Mouse (Mus musculus) small intestine, adult 2 months (tissue): Measurements from ENCODE around the gene Usf3. TPM values are rescaled to one million over a fixed set of nuclear protein-coding genes. Genes with fewer than 3 reads are reported as not detected.

Source experiments
- H3K27ac ChIP-seq: fragments of 200-500 bp; 2 replicates; pipeline ENCODE4 v1.5.1; 2012; ENCODE audit warnings: low read depth, low read length, control low read depth, inconsistent platforms; ENCODE audit not compliant: insufficient read depth
- H3K27me3 ChIP-seq: fragments of 200-500 bp; 2 replicates; pipeline ENCODE4 v1.6.1; 2012; ENCODE audit warnings: mild to moderate bottlenecking, moderate library complexity, low read length, inconsistent platforms; ENCODE audit not compliant: control insufficient read depth, insufficient read depth
- H3K36me3 ChIP-seq: fragments of 200-500 bp; 2 replicates; pipeline ENCODE4 v1.6.1; 2012; ENCODE audit warnings: mild to moderate bottlenecking, low read length, control low read depth, inconsistent platforms; ENCODE audit not compliant: control insufficient read depth, insufficient read depth
- H3K4me1 ChIP-seq: fragments of 200-500 bp; 2 replicates; pipeline ENCODE4 v1.6.1; 2012; ENCODE audit warnings: low read length, inconsistent platforms, mixed read lengths; ENCODE audit not compliant: control insufficient read depth, insufficient read depth, insufficient read length
- H3K4me3 ChIP-seq: fragments of 200-500 bp; 2 replicates; pipeline ENCODE4 v1.5.1; 2012; ENCODE audit warnings: low read depth, mild to moderate bottlenecking, control low read depth, inconsistent platforms, low read length, moderate library complexity
- CTCF ChIP-seq: fragments of 200-500 bp; IDR thresholded peaks from 2 replicates; pipeline ENCODE4 v1.5.1; 2012; ENCODE audit warnings: low read depth, mild to moderate bottlenecking, control low read depth, inconsistent platforms, low read length, moderate library complexity, mixed read lengths; ENCODE audit not compliant: insufficient replicate concordance, insufficient read length; ENCODE audit errors: extremely low read depth
- POLR2A ChIP-seq: fragments of 200-500 bp; IDR thresholded peaks from 2 replicates; pipeline ENCODE4 v1.6.1; 2012; ENCODE audit warnings: low read depth, mild to moderate bottlenecking, control low read depth, inconsistent platforms, low read length, moderate library complexity
- WGBS: fragments of 180-500 bp; shearing (Covaris S2); methylation state at CpG from one replicate; pipeline ENCODE4 v1.1.7; 2018; 5-methylcytosine and 5-hydroxymethylcytosine counted together
- polyA plus RNA-seq: library from polyadenylated mRNA; depleted of rRNA; stranded (reverse); fragments of >200 nt; gene quantifications from 2 replicates; pipeline ENCODE4 v1.2.3, GENCODE M21; 2012

The Usf3 gene
- polyA plus RNA-seq, 1 experiment = 6.7 TPM

- peaks cover 3% of the 10 kb centered on the region; the same call in 1 of the 2 replicates for H3K4me1 ChIP-seq
- H3K27ac ChIP-seq = no peak overlapping the region
- H3K27me3 ChIP-seq = no peaks in the 10 kb centered on the region
- TF ChIP-seq POLR2A (no peak), CTCF (no peak)
- 91% methylated on average over 4 of the region's 4 CpGs for WGBS
- no peak overlapping the region for H3K4me3 ChIP-seq
- H3K36me3 ChIP-seq = peaks cover 4% of the 10 kb centered on the region; the same call in 1 of the 2 replicates
Observed at GRCm38 (mm10) chr16:44187172-44187571, 14.1 kb downstream of the Usf3 start.

GRCm38 (mm10) chr16:44188766-44189165 is 15.7 kb downstream of the Usf3 start:
- Histone ChIP-seq H3K27me3 (no peaks in the 10 kb centered on the region), H3K4me3 (no peak overlapping the region), H3K4me1 (no peaks in the 10 kb centered on the region), H3K36me3 (peaks cover 4% of the 10 kb centered on the region; the same call in 1 of the 2 replicates), H3K27ac (no peak overlapping the region)
- WGBS = 89% methylated on average over 3 of the region's 3 CpGs
- TF ChIP-seq CTCF (peak; percentile 15; the same call in 1 of the 2 replicates), POLR2A (no peak)

GRCm38 (mm10) chr16:44190032-44190431 is 17.0 kb downstream of the Usf3 start:
- H3K27me3 ChIP-seq = no peaks in the 10 kb centered on the region
- peaks cover 4% of the 10 kb centered on the region; the same call in 1 of the 2 replicates for H3K36me3 ChIP-seq
- no peak overlapping the region for H3K4me3 ChIP-seq
- 0 out of 2 replicates have a peak, but pooled peaks cover 1% of the 10 kb centered on the region for H3K4me1 ChIP-seq
- H3K27ac ChIP-seq = no peak overlapping the region
- 76% methylated on average over 6 of the region's 6 CpGs for WGBS
- TF ChIP-seq CTCF = no peak
- TF ChIP-seq POLR2A = no peak

- H3K4me3 ChIP-seq = no peak overlapping the region
- no peaks in the 10 kb centered on the region for H3K27me3 ChIP-seq
- TF ChIP-seq CTCF (no peak), POLR2A (no peak)
- whole genome bisulfite sequencing = 97% methylated on average over 2 of the region's 2 CpGs
- 0 out of 2 replicates have a peak, but pooled peaks cover 1% of the 10 kb centered on the region for H3K4me1 ChIP-seq
- H3K27ac ChIP-seq = no peak overlapping the region
- H3K36me3 ChIP-seq = 0 out of 2 replicates have a peak, but pooled peaks cover 2% of the 10 kb centered on the region
Observed at GRCm38 (mm10) chr16:44190968-44191367, 17.9 kb downstream of the Usf3 start.

- no peaks in the 10 kb centered on the region for H3K27me3 ChIP-seq
- H3K36me3 ChIP-seq = peaks cover 23% of the 10 kb centered on the region
- 0 out of 2 replicates have a peak, but pooled peaks cover 3% of the 10 kb centered on the region for H3K4me1 ChIP-seq
- 85% methylated on average over 14 of the region's 14 CpGs for WGBS
- TF ChIP-seq POLR2A (no peak), CTCF (no peak)
- no peak overlapping the region for H3K27ac ChIP-seq
- H3K4me3 ChIP-seq = no peak overlapping the region
Observed at GRCm38 (mm10) chr16:44199066-44199703, 26.1 kb downstream of the Usf3 start.

- 92% methylated on average over 4 of the region's 4 CpGs for WGBS
- H3K27me3 ChIP-seq = no peaks in the 10 kb centered on the region
- H3K27ac ChIP-seq = no peak overlapping the region
- H3K36me3 ChIP-seq = peaks cover 27% of the 10 kb centered on the region
- TF ChIP-seq CTCF = no peak
- no peak for TF ChIP-seq POLR2A
- H3K4me3 ChIP-seq = no peak overlapping the region
- H3K4me1 ChIP-seq = 0 out of 2 replicates have a peak, but pooled peaks cover 2% of the 10 kb centered on the region
Observed at GRCm38 (mm10) chr16:44200146-44200545, 27.1 kb downstream of the Usf3 start.

- H3K4me1 ChIP-seq = 0 out of 2 replicates have a peak, but pooled peaks cover 2% of the 10 kb centered on the region
- no peak for TF ChIP-seq POLR2A
- no peak for TF ChIP-seq CTCF
- H3K36me3 ChIP-seq = peaks cover 49% of the 10 kb centered on the region
- H3K4me3 ChIP-seq = no peak overlapping the region
- no peaks in the 10 kb centered on the region for H3K27me3 ChIP-seq
- WGBS = 64% methylated on average over 6 of the region's 6 CpGs
- H3K27ac ChIP-seq = no peak overlapping the region
Observed at GRCm38 (mm10) chr16:44204331-44204730, 31.3 kb downstream of the Usf3 start.

- no peak for TF ChIP-seq CTCF
- no peak for TF ChIP-seq POLR2A
- H3K36me3 ChIP-seq = peaks cover 53% of the 10 kb centered on the region
- no peak overlapping the region for H3K27ac ChIP-seq
- H3K4me3 ChIP-seq = no peak overlapping the region
- H3K27me3 ChIP-seq = no peaks in the 10 kb centered on the region
- 93% methylated on average over 8 of the region's 8 CpGs for WGBS
- 0 out of 2 replicates have a peak, but pooled peaks cover 2% of the 10 kb centered on the region for H3K4me1 ChIP-seq
Observed at GRCm38 (mm10) chr16:44205973-44206372, 32.9 kb downstream of the Usf3 start.
